Mouse (Mus musculus) midbrain, embryonic 11.5 days (tissue): ENCODE measurements around the gene Spr. TPM values are rescaled to one million over a fixed set of nuclear protein-coding genes. Genes with fewer than 3 reads are reported as not detected.
A peak's percentile ranks its signal among the peaks of the same experiment; 100 is the strongest.
"Not testable (repeated sequence)": the region's sequence is repeated elsewhere in the genome, so short reads cannot be mapped to it uniquely, and the experiment has no call there.

Experiments used
- ATAC-seq: fragments of 200-750 bp; cut with Nextera tagmentation; 2 replicates; pipeline ENCODE4 v1.8.0; 2017; ENCODE audit warnings: moderate TSS enrichment, moderate library complexity; ENCODE audit not compliant: low FRiP score
- DNase-seq: peaks from one replicate; pipeline ENCODE4 v3.0.0; 2015; ENCODE audit warnings: low spot score; ENCODE audit errors: missing footprints
- H3K27ac ChIP-seq: fragments of 300-500 bp; sonication (generic); 2 replicates; pipeline ENCODE4 v1.5.1; 2014; ENCODE audit warnings: low read depth, low read length
- H3K27me3 ChIP-seq: fragments of 300-500 bp; sonication (generic); 2 replicates; pipeline ENCODE4 v1.6.1; 2014; ENCODE audit warnings: mild to moderate bottlenecking, low read length, moderate library complexity, mixed read lengths; ENCODE audit not compliant: control insufficient read depth, insufficient read depth
- H3K36me3 ChIP-seq: fragments of 300-500 bp; sonication (generic); 2 replicates; pipeline ENCODE4 v1.6.1; 2014; ENCODE audit warnings: mild to moderate bottlenecking, low read length, moderate library complexity, mixed read lengths; ENCODE audit not compliant: control insufficient read depth, insufficient read depth
- H3K4me1 ChIP-seq: fragments of 300-500 bp; sonication (generic); 2 replicates; pipeline ENCODE4 v1.6.1; 2014; ENCODE audit warnings: low read length; ENCODE audit not compliant: control insufficient read depth, insufficient read depth
- H3K4me2 ChIP-seq: fragments of 300-500 bp; sonication (generic); 2 replicates; pipeline ENCODE4 v1.6.1; 2014; ENCODE audit warnings: mild to moderate bottlenecking, moderate library complexity
- H3K4me3 ChIP-seq: fragments of 300-500 bp; sonication (generic); 2 replicates; pipeline ENCODE4 v1.5.1; 2014; ENCODE audit warnings: low read depth, low read length
- H3K9ac ChIP-seq: fragments of 300-500 bp; sonication (generic); 2 replicates; pipeline ENCODE4 v1.6.1; 2014; ENCODE audit warnings: low read length
- H3K9me3 ChIP-seq: fragments of 300-500 bp; sonication (generic); 2 replicates; pipeline ENCODE4 v1.6.1; 2016; ENCODE audit warnings: low read length; ENCODE audit not compliant: control insufficient read depth
- WGBS: fragments of 180-500 bp; shearing (Covaris S2); extraction: QIAGEN DNeasy Blood & Tissue Kit; methylation state at CpG from one replicate; pipeline ENCODE4 v1.1.7; 2014; 5-methylcytosine and 5-hydroxymethylcytosine counted together
- polyA plus RNA-seq: library from polyadenylated mRNA; unstranded; fragments of >200 nt; fragmentation: Nextera tagmentation; extraction: Ambion mirVana; gene quantifications from 2 replicates; pipeline ENCODE4 v1.2.1, GENCODE M21; 2014

Gene Spr
- polyA plus RNA-seq, 1 experiment from 2014 or later = 45.5 TPM

- Histone ChIP-seq H3K9ac (no peak overlapping the region), H3K4me2 (no peak overlapping the region), H3K27me3 (no peaks in the 10 kb centered on the region), H3K9me3 (no peaks in the 10 kb centered on the region), H3K4me1 (no peaks in the 10 kb centered on the region), H3K27ac (no peak overlapping the region), H3K4me3 (no peak overlapping the region), H3K36me3 (no peaks in the 10 kb centered on the region)
- no peak for ATAC-seq
- 89% methylated on average over 2 of the region's 2 CpGs for WGBS
- peak; percentile 35 for DNase-seq
Measured at GRCm38 (mm10) chr6:85139534-85139933, 2.0 kb upstream of the Spr start.

- H3K27ac ChIP-seq, H3K9me3 ChIP-seq, H3K27me3 ChIP-seq, H3K36me3 ChIP-seq, ATAC-seq, H3K4me1 ChIP-seq, DNase-seq: not testable (repeated sequence)
- Histone ChIP-seq H3K9ac (peak overlapping the region; percentile 73), H3K4me2 (peak overlapping the region; percentile 54), H3K4me3 (peak overlapping the region; percentile 66)
- WGBS = 65% methylated on average over 7 of the region's 7 CpGs
Measured at GRCm38 (mm10) chr6:85136784-85137183, 782 bp downstream of the Spr start.

- not testable (repeated sequence) for H3K4me1 ChIP-seq, H3K4me3 ChIP-seq, H3K9me3 ChIP-seq, H3K4me2 ChIP-seq, H3K9ac ChIP-seq, H3K27ac ChIP-seq, H3K27me3 ChIP-seq, H3K36me3 ChIP-seq, ATAC-seq, DNase-seq
- WGBS = 45% methylated on average over 3 of the region's 3 CpGs
Measured at GRCm38 (mm10) chr6:85132794-85133193, 4.8 kb downstream of the Spr start.

GRCm38 (mm10) chr6:85132237-85132636 is 5.3 kb downstream of the Spr start:
- H3K4me2 ChIP-seq, H3K27me3 ChIP-seq, ATAC-seq, H3K9ac ChIP-seq, DNase-seq, H3K4me1 ChIP-seq, H3K4me3 ChIP-seq, H3K36me3 ChIP-seq, H3K9me3 ChIP-seq, H3K27ac ChIP-seq: not testable (repeated sequence)
- 94% methylated on average over 3 of the region's 3 CpGs for WGBS

- 0 out of 2 replicates have a peak, but pooled peaks have one; percentile 9 for ATAC-seq
- H3K4me1 ChIP-seq = no peaks in the 10 kb centered on the region
- H3K27me3 ChIP-seq = peaks cover 5% of the 10 kb centered on the region
- WGBS = 6% methylated on average over 4 of the region's 4 CpGs
- H3K4me2 ChIP-seq = no peak overlapping the region
- H3K4me3 ChIP-seq = no peak overlapping the region
- H3K9ac ChIP-seq = no peak overlapping the region
- no peak overlapping the region for H3K27ac ChIP-seq
- DNase-seq = peak; percentile 97
- H3K9me3 ChIP-seq = no peaks in the 10 kb centered on the region
- H3K36me3 ChIP-seq = no peaks in the 10 kb centered on the region
Measured at GRCm38 (mm10) chr6:85131673-85132072, 5.9 kb downstream of the Spr start.

- H3K27me3 ChIP-seq, H3K36me3 ChIP-seq, H3K4me2 ChIP-seq, H3K4me1 ChIP-seq, H3K27ac ChIP-seq, H3K4me3 ChIP-seq, H3K9me3 ChIP-seq, H3K9ac ChIP-seq: not testable (repeated sequence)
- ATAC-seq (0 out of 2 replicates have a peak, but pooled peaks have one; percentile 38), DNase-seq (peak; percentile 88)
- 42% methylated on average over 9 of the region's 11 CpGs for WGBS
Measured at GRCm38 (mm10) chr6:85117545-85118511, 19.7 kb downstream of the Spr start.

- Histone ChIP-seq H3K9ac (no peak overlapping the region), H3K4me3 (no peak overlapping the region), H3K36me3 (no peaks in the 10 kb centered on the region), H3K9me3 (no peaks in the 10 kb centered on the region), H3K27me3 (no peaks in the 10 kb centered on the region), H3K4me2 (no peak overlapping the region), H3K27ac (no peak overlapping the region), H3K4me1 (no peaks in the 10 kb centered on the region)
- WGBS = 86% methylated on average over 10 of the region's 10 CpGs
- DNase-seq (no peak), ATAC-seq (no peak)
Measured at GRCm38 (mm10) chr6:85105033-85105615, 32.4 kb downstream of the Spr start.

- Histone ChIP-seq H3K9ac (no peak overlapping the region), H3K27me3 (no peaks in the 10 kb centered on the region), H3K4me3 (no peak overlapping the region), H3K4me1 (no peaks in the 10 kb centered on the region), H3K9me3 (no peaks in the 10 kb centered on the region), H3K36me3 (no peaks in the 10 kb centered on the region), H3K4me2 (no peak overlapping the region), H3K27ac (no peak overlapping the region)
- WGBS = 87% methylated on average over 3 of the region's 3 CpGs
- ATAC-seq (no peak), DNase-seq (no peak)
Measured at GRCm38 (mm10) chr6:85103321-85103720, 34.2 kb downstream of the Spr start.

GRCm38 (mm10) chr6:85096441-85096840 is 41.1 kb downstream of the Spr start:
- DNase-seq (no peak), ATAC-seq (no peak)
- H3K27ac ChIP-seq = no peak overlapping the region
- H3K4me3 ChIP-seq = no peak overlapping the region
- H3K9ac ChIP-seq = no peak overlapping the region
- H3K4me2 ChIP-seq = no peak overlapping the region
- H3K27me3 ChIP-seq = no peaks in the 10 kb centered on the region
- 86% methylated on average over 2 of the region's 2 CpGs for WGBS
- no peaks in the 10 kb centered on the region for H3K36me3 ChIP-seq
- no peaks in the 10 kb centered on the region for H3K9me3 ChIP-seq
- no peaks in the 10 kb centered on the region for H3K4me1 ChIP-seq
